Mouse (Mus musculus) gastrocnemius, postnatal 4 days (tissue): ENCODE data around the gene Slpi. TPM values are rescaled to one million over a fixed set of nuclear protein-coding genes. Genes with fewer than 3 reads are reported as not detected.

Experiments used
- DNase-seq, 2 experiments: peaks; one replicate each; pipeline ENCODE4 v3.0.0; 2021 to 2022; ENCODE audit warnings: low spot score in 2 of 2, mixed read lengths in 2 of 2
- total RNA-seq, 2 experiments: library from RNA; stranded (reverse); gene quantifications; 2 replicates each; pipeline ENCODE4 v1.2.3; 2021

The Slpi gene
- total RNA-seq, 2 experiments from 2014 or later = 0.57 to 0.76 TPM

DNA sequence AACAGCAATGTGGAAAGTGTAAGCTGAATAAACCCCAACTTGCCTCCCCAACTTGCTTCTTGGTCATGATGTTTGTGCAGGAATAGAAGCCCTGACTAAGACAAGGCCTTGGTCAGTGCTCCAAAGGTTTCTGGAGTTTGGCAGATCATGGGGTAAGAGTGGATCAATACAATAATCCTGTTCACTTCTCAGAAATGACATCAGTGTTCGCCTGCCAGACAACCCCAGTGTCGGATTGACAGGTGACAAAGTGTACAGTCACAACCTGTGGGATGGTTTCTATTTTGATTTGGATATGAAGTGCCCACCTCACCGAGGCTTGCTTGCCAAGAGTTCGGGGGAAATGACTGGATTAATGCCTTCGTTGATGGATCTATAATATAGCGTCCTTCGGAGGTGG lies 32.4 kb upstream of the Slpi start:
- DNase-seq = no peak

DNA sequence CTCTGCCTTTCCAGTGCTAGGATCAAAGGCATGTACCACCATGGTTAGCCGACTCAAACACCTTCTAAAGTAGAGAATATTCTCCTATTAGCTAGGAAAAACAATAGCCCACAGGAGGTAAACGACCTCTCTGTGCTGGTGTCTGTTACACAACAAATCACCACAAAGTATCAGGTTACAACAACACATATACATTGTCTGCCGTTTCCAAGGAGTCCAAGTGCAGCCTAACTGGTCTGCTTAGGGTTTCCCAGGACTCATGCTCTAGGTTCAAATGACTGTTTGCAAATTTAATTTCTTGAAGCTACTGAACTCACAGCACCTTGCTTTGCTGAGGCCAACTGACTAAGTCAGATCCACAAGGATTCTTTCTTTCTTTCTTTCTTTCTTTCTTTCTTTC lies 30.6 kb upstream of the Slpi start:
- DNase-seq = no peak

DNA sequence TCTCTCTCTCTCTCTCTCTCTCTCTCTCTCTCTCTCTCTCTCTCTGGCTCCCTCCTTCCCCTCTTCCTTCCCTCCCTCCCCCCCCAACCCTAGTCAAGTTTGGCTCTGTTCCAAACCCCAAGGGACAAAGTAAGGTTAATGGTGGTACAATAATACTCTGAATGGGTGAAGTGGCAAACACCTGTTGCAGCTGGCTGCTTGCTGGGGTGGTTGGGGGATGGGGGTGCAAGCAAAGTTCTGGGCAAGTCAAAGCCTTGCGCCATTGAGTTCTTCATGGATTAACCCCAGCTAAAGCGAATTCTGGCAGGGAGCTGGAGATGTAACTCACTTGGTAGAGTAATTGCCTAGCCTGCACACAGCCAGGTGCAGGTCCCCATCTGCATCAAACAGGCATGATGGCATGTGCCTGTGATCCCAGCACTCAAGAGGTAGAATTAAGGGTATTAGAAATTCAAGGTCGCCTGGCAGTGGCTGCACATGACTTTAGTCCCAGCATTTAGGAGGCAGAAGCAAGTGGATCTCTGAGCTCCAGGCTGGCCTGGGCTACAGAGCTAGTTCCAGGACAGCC lies 29.5 kb upstream of the Slpi start:
- no peak for DNase-seq

DNA sequence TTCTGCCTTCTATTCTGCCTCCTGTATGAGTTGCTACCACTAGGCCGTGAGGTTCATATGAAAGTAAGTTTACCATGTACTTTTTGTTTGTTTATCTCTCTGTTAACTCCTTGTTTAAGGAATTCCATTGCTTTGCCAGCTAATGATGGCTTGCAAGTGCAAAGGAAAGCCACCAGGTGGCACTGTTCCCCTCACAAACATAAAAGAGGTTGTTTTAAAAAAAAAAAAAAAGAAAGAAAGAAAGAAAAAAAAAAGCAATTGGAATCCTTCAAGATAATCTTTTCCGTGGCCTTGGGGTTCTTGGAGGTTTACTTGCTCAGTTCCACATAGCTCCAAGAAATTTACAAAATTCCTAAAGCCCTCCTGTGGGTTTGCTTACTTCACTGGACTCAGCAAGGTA lies 28.3 kb upstream of the Slpi start:
- DNase-seq = no peak

DNA sequence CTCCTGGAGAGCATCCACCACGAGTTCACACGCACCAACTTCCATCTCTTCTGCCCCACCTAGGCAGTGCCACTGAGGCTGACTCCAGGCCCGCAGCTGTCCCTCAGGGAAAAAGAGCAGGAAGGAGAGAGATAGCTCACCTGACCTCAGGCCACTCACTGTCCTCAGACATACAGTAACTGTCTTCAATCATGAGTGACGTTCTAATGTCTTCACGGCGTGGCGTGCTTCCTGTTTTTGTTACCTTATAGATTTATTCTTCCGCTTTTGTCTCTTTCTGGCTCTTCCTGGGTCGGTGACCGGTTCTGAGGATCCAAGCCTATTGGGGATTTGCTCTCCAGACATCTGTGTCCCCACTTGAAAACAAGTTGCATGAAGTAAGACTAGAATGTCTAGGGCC lies 25.7 kb upstream of the Slpi start:
- no peak for DNase-seq

DNA sequence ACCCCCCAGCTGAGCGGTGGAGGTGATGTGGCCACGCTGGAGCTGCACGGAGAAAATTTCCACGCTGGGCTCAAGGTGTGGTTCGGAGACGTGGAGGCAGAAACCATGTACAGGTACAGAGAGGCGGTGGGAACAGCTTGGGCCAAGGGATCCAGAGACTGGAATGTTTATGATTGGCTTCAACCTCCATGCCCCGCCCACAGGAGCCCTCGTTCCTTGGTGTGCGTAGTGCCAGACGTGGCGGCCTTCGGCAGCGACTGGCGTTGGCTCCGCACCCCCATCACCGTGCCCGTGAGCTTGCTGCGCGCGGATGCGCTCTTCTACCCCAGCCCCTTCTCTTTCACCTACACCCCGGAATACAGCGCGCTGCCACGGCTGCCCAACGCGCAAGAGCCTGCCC lies 25.3 kb upstream of the Slpi start:
- DNase-seq = peak in 1 of 2 experiments; percentile 7

DNA sequence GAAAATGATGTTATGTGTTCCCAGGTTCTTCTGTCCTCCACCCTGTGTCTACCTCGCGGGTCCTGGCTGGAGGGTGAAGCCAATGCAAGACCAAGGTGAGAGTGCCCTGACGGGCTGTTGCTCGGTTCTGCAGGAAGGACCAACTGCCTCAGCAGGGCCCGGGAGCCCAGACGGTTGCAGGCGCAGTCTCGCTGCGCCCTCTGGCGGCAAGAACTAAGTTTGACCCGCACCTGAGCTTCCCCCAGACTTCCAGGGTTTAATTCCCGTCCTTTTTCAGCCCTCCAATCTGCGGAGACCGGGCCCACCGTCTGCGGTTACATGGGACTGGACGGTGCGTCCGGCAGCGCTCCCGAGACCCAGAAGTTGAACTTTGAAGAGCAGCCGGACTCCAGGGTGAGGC lies 18.8 kb upstream of the Slpi start:
- peak; percentile 63 to 68 for DNase-seq

DNA sequence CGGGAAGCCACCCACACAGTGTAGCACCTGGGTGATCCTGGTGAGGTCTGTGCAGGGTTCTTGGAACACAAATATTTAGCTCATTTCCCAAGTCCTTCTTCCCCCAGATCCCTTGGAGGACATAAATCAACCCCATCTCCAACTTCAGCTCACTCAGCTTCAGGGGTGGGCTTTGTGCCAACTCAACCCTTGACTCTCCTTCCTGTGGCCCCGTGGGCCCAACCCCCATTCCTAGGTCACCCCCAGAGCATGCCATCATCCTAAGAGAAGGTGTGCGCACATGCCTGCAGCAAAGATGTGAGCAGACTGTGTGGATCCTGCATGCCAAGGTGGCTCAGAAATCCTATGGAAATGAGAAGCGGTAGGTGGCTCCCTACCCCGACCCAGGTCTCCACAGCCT lies 16.6 kb upstream of the Slpi start:
- no peak for DNase-seq

DNA sequence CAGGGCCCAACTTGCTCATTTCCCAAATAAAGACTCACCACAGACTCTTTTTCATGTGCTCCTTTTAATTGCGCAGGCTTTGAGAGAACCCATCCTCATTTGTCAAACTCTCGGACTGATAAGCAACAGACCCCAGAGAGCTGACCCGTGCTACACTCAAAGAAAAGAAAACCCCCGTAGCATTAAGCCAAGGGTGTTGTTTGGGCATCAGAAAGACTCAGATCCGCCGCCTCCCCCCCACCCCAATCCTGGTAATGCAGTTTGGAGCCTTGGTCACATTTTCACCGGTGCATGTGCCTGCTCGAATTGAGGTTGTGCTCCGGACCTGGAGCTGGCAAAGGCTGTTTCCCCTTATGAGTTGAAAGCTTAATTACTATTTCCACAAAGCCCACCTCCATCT lies 16.2 kb upstream of the Slpi start, which contains the start of gene Matn4:
Gene Matn4 (minus strand): TSS at position 101 of the 400 bp plus-strand sequence.
- no peak for DNase-seq

DNA sequence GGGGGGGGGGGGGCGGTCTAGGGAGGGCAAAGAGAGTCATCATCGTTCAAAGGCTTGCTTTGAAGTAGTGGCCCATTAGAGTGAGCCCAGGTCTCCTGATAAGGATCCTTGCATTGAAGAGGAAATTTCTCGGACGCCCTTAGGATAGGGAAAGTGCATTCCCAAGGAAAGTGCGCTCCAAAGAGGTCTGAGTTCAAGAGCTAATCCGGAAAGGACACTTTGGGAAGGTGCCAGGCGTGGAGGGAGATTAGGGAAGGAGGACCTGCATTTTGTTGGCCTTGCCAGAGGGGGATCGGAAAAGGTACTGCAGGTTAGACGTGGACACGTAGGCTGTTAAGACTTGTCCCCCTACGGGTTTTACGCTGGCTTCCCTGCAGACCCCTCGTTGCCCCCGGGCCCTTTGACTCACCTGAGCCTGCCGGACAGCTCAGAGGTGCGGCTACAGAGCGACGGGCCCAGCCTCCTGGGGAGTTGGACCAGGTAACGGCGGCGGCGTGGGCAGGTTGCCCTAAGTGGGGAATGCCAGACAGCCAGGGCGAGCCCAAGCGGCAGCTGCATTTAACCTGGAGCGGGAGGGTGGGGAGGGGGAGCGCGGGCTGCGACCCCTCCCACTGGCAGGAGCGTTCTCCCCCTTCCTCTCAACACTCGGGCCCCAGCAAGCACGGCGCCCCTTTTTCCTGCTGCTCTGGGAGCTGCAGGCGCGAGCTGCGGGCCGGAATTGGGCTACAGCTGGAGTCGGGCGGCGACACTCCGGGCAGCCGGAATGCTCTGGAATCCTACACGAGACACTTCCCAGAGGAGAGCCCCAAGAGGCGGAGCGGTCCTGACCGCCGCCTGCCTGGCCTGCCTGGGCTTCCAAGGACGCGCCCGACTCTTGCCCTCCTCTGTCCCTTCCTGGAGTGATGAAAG lies 15.4 kb upstream of the Slpi start:
- DNase-seq = peak; percentile 40 to 64

DNA sequence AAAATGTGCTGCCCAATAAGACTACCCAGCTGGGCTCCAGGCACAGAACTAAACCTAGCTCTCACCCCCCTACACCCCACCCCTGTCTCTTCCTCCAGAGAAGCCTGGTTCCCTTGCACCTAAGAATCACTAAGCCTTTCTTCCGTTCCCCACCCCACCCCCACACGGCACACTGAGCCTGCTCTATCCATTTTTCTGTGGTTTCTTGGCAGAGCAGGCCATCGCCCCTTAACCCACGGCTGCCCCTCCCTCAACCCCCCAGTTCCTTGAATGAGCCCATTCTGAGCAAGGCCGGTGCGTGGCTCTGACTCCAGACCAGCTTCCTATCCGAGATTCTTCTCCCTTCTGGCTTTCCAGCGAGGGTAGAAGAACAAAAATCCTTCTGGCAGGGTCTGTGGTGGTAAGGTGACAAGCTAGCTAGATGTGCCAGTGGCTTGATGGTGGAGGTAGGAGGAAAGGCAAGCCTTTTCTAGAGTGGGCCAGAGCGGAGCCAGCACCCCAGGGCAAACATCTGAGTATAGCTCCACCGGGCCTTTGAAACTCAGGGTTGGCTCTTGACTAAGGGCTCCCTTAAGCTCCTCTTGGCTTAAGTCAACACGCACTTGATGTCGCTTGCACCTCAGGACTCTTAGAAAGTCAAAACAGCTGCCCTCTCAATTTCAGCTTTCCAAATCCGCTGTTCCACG lies 14.6 kb upstream of the Slpi start:
- no peak for DNase-seq

DNA sequence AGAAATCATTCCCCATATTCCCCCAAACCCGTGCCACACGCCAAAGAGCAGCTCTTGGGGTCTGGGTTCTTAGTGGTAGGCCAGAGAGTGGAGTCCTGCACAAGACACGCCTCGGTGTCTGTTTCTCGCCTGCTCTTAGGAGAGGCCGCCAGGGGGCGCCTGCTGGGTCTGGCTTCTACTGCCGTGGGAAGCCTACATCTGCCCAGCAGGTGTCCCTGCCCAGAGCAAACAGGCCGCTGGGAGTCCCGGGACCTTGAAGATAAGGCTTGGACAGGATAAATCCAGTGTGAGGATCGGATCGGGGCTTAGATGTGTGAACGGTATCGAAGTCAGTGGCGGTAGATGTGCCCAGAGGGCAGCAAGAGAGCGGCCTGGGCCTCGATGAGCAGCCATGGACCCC lies 14.0 kb upstream of the Slpi start, which contains the start of gene Rbpjl:
Gene Rbpjl (plus strand): TSS at position 236 of the 400 bp plus-strand sequence.
- DNase-seq = peak; percentile 63 to 72

DNA sequence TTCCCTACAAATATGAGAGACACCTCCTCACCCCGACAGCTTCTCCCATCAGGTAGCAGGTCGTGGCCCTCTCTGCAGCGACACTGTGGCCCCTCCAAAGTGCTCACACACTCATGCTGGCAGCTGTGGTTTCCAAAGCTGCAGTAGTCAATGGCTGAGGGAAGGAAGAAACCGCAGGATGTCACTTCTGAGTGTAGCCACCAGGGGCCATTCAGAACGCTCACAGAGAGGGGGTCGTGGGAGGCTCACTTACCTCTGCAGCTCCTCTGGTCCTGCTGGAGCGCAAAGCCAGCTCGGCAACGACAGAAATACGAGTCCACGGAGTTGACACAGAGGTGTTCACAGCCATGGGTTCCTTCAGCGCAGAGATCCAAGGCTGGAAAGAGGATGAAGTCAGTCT lies 8.0 kb upstream of the Slpi start:
- no peak for DNase-seq

DNA sequence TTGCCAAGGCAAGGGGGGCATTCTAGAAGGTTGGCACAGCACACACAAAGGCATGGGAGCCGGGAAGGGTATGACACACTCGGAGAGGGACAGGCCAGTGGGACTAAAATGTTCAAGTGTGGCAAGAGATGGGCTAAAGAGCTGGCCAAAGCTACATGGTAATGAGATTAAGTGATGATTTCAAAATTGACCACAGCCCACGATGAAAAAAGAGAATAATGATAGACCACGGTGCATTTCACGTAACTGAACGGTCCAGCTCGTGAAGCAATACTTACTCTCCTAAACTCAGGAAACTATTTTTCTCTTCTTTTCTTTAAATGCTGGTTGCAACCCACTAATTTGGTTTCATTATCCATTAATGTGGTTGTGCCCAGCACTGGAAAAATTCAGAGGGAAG lies 7.2 kb upstream of the Slpi start:
- DNase-seq = no peak

DNA sequence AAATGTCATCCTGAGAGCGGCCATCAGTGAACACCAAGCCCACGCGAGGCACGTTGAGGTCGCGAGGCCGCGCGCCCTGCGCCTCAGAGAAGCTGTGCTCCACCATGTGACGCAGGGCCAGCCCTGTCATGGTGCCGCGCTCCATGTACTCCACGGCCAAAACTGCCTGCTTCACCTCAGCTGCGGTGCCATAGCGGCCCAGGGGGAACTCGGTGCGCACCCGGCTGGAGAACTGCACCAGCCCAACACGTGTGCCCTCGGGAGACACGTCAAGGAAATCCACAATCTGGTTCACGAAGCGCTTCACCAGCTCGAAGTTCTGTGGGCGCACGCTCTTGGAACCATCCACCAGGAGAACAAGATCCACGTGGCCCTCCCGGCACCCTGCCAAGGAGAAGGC lies 4.2 kb upstream of the Slpi start:
- DNase-seq = no peak

DNA sequence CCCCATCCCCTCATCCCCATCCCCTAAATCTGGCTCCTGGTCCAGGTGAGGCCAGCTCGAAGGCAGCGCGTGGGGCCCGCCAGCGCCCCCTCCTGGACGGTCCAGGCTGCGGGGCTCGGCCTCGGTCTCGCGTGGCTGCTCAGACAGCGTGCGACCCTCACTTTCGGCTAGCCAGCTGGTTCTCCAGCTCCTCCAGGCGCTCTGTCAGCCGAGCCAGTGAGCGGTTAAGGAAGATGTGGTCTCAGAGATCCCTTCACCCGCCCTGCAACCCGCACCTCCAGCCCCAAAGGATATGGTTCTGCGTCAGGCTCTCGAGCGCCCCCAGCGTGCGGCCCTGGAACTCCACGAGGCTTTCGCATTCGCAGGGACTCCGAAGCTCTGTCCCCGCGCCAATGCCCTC lies 604 bp upstream of the Slpi start:
- DNase-seq = peak; percentile 72 to 84

DNA sequence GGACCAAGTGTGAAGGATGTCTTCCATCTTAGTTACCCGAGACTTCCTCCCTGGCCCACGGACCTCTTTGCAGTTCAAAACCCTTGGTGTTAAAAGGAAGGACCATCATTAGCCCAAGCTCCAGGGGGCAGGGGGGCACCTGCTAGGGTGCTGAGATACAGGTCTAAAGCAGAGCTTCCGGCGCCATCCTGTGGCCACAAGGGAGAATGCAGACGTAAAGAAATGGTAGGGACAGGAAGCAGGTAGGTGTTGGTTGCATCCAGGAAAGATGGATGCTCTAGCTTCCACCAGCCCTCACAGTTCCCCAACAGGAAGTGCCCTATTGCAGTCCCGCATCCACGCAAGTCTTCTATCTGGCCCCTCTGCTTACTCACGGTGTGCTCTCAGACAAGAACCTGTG lies 1.9 kb downstream of the Slpi start:
- peak in 1 of 2 experiments; percentile 27 for DNase-seq

DNA sequence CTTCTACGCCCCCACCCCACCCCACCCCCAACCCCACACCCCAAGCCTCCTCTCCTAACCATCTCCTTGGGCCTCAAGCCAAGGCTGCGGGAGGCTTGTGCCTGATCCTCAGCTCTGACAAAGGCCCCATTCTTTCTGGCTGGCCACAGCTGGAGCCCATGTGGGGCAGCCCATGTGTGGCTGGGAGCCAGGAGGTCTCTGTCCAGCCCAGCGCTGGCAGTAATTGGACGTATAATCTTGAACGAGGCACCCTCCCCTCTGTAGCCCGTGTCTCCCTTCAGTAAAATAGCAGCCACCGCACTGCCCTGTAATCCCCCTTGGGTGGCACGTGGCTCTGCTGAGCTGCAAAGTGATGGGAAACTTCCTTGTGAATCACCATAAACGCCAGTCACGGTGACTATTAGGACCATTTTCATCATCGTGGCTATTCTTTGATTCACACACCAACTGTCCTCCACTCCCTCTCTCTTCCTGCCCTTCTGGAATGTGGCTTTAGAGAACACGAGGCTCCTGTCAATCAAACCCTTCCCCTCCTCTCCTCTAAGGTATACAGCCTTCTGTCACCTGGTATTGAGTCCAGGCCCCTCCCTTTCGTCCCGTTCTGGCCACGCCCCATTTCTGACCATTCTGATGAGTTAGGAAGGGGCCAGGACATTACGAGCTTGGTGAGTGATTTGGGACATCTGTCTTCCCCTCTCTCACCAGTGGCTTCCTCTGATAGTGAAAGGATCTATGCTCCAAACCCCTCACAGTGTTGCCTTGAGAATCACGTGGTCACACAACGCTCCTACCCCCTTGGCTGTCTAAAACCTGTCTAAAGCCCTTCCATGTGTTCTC lies 2.8 kb downstream of the Slpi start:
- peak in 1 of 2 experiments; percentile 45 for DNase-seq

DNA sequence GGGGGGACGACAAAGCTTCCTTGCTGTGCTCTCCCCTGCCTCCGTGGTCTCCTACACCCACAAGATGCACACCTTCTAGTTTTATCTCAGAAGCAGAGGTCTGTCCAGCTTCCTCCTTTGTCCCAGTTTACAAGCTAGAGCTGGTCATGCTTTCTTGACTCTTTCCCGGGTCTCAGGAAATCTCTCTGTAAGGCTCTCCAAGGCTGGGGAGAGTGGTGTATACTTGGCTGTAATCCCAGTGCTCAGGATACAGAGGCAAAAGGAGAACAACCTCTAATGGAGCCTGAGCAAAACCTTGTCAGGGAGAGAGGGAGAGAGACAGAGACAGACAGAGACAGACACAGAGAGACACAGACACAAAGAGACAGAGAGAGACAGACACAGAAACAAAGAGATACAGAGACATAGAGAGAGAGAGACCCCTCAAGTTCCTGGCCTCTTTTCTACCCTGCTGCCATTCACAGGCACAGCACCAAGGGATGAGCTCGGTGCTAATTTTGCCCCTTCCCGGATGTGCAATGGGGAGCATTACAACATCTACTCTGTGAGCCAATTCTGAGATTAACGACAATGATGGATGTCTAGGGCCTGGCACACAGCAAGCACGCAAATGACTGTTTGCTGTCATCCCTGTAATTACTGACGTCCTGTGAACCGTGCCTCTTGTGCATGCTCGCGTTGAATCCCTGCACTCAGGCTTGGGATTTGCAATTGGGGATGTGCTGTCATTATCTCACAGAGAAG lies 5.1 kb downstream of the Slpi start:
- DNase-seq = no peak

DNA sequence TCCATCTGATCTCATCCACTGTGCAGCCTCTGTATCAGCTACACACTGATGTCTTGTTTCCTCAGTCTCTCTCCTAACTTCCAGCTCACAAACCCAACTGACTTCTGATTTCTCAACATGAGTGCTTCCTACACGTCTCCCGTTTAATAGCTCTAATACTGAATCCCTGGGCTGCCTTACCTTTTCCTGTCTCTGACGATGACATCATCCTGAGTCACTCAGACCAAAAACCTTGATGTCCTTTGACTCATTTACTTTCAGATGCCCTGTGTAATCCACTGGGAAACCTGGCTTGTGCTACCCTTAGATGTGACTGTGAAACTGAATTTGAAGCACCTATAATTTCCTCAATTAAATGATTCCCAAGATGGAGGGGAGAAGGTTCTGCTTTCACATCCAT lies 5.9 kb downstream of the Slpi start:
- DNase-seq = no peak
